Mouse (Mus musculus): Measurements from ENCODE around the gene Lyrm1.

DNA sequence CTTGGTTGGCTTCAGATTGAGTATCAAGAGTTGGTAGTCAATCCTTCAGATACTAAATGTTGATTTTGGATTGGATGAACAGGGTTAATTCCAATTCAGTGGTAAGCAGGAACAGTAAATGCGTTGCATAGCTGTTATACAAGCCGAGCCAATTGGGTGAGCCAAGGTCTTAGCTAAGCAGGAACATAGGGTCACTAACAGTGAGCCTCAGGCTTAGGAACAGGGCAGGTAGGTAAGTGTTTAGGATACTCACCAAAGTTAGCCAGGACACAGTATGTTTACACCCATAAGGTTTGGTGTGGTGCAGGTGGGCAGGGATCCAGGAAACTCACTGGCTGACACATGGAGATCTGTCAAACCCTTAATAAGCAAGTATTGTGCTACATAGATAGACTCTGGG lies 48.3 kb upstream of the Lyrm1 start:
- TF ChIP-seq CTCF (IDR thresholded peaks at IDR 0.05; ENCODE audit: low read depth) (no peak), EP300 (optimal IDR thresholded peaks at IDR 0.05) (no peak)
